Mouse (Mus musculus) stomach, postnatal 0 days (tissue): ENCODE data around the gene Atp8a2. TPM values are rescaled to one million over a fixed set of nuclear protein-coding genes. Genes with fewer than 3 reads are reported as not detected.

Experiments used
- ATAC-seq: fragments of 200-750 bp; cut with Nextera tagmentation; 2 replicates; pipeline ENCODE4 v1.8.0; 2017; ENCODE audit not compliant: low FRiP score, low TSS enrichment
- DNase-seq: peaks from one replicate; pipeline ENCODE4 v3.0.0-alpha.2; 2016; ENCODE audit warnings: low spot score
- H3K27ac ChIP-seq: fragments of 300-500 bp; sonication (generic); replicated peaks from 2 replicates; pipeline ENCODE4 v1.5.1; 2014; ENCODE audit warnings: mild to moderate bottlenecking, control low read depth
- H3K27me3 ChIP-seq: fragments of 300-500 bp; sonication (generic); 2 replicates; pipeline ENCODE4 v1.6.1; 2014; ENCODE audit warnings: low read length; ENCODE audit not compliant: control insufficient read depth, insufficient read depth
- H3K36me3 ChIP-seq: fragments of 300-500 bp; sonication (generic); 2 replicates; pipeline ENCODE4 v1.6.1; 2014; ENCODE audit warnings: low read length, mixed read lengths; ENCODE audit not compliant: control insufficient read depth, insufficient read depth
- H3K4me1 ChIP-seq: fragments of 300-500 bp; sonication (generic); replicated peaks from 2 replicates; pipeline ENCODE4 v1.6.1; 2014; ENCODE audit warnings: antibody characterized with exemption; ENCODE audit not compliant: control insufficient read depth, insufficient read depth
- H3K4me2 ChIP-seq: fragments of 300-500 bp; sonication (generic); replicated peaks from 2 replicates; pipeline ENCODE4 v1.6.1; 2014; ENCODE audit warnings: low read depth, mild to moderate bottlenecking, control low read depth, moderate library complexity
- H3K4me3 ChIP-seq: fragments of 300-500 bp; sonication (generic); 2 replicates; pipeline ENCODE4 v1.5.1; 2014; ENCODE audit warnings: low read depth, low read length, control low read depth
- H3K9ac ChIP-seq: fragments of 300-500 bp; sonication (generic); 2 replicates; pipeline ENCODE4 v1.6.1; 2014; ENCODE audit warnings: mild to moderate bottlenecking, low read length, control low read depth, mixed read lengths
- H3K9me3 ChIP-seq: fragments of 300-500 bp; sonication (generic); 2 replicates; pipeline ENCODE4 v1.6.1; 2016; ENCODE audit warnings: low read length; ENCODE audit not compliant: control insufficient read depth
- CTCF ChIP-seq: IDR thresholded peaks from 2 replicates; pipeline ENCODE4 v1.5.1; 2016; ENCODE audit warnings: antibody characterized with exemption, low read depth, mild to moderate bottlenecking, moderate library complexity
- EP300 ChIP-seq: optimal IDR thresholded peaks from 2 replicates; pipeline ENCODE3; 2016; ENCODE audit warnings: antibody characterized with exemption
- WGBS: fragments of 180-500 bp; shearing (Covaris S2); extraction: QIAGEN DNeasy Blood & Tissue Kit; methylation state at CpG from one replicate; pipeline ENCODE4 v1.1.7; 2014; 5-methylcytosine and 5-hydroxymethylcytosine counted together
- polyA plus RNA-seq: library from polyadenylated mRNA; unstranded; fragments of >200 nt; fragmentation: Nextera tagmentation; extraction: Ambion mirVana; gene quantifications from 2 replicates; pipeline ENCODE4 v1.2.1, GENCODE M21; 2015

Gene Atp8a2
- polyA plus RNA-seq, 1 experiment from 2014 or later: 6.3 TPM

- H3K27ac ChIP-seq: no peak overlapping the region
- H3K9ac ChIP-seq: no peak overlapping the region
- 92% methylated on average over 5 of the region's 5 CpGs for WGBS
- no peak overlapping the region for H3K4me2 ChIP-seq
- no peaks in the 10 kb centered on the region for H3K36me3 ChIP-seq
- no peaks in the 10 kb centered on the region for H3K9me3 ChIP-seq
- TF ChIP-seq CTCF: no peak
- no peak for TF ChIP-seq EP300
- ATAC-seq (no peak), DNase-seq (no peak)
- no peak overlapping the region for H3K4me3 ChIP-seq
- H3K27me3 ChIP-seq: no peaks in the 10 kb centered on the region
- no peaks in the 10 kb centered on the region for H3K4me1 ChIP-seq
These were observed 268.2 kb downstream of the Atp8a2 start for GRCm38 (mm10) chr14:59928781-59929180.

GRCm38 (mm10) chr14:59927804-59928203, 269.2 kb downstream of the Atp8a2 start:
- Histone ChIP-seq H3K27ac (no peak overlapping the region), H3K9me3 (no peaks in the 10 kb centered on the region), H3K4me1 (no peaks in the 10 kb centered on the region), H3K36me3 (no peaks in the 10 kb centered on the region), H3K27me3 (no peaks in the 10 kb centered on the region), H3K9ac (no peak overlapping the region), H3K4me3 (no peak overlapping the region), H3K4me2 (no peak overlapping the region)
- DNase-seq (no peak), ATAC-seq (no peak)
- TF ChIP-seq CTCF (no peak), EP300 (no peak)
- WGBS: 81% methylated on average over 5 of the region's 5 CpGs

GRCm38 (mm10) chr14:59919865-59920264, 277.1 kb downstream of the Atp8a2 start:
- TF ChIP-seq EP300 (no peak), CTCF (no peak)
- Histone ChIP-seq H3K27me3 (no peaks in the 10 kb centered on the region), H3K4me3 (no peak overlapping the region), H3K9me3 (no peaks in the 10 kb centered on the region), H3K9ac (no peak overlapping the region), H3K36me3 (no peaks in the 10 kb centered on the region), H3K27ac (no peak overlapping the region), H3K4me1 (no peaks in the 10 kb centered on the region), H3K4me2 (no peak overlapping the region)
- WGBS: 50% methylated on average over 8 of the region's 8 CpGs
- no peak for DNase-seq
- no peak for ATAC-seq

- Histone ChIP-seq H3K4me3 (no peak overlapping the region), H3K27me3 (no peaks in the 10 kb centered on the region), H3K4me2 (no peak overlapping the region), H3K9me3 (no peaks in the 10 kb centered on the region), H3K4me1 (no peaks in the 10 kb centered on the region), H3K27ac (no peak overlapping the region), H3K9ac (no peak overlapping the region), H3K36me3 (no peaks in the 10 kb centered on the region)
- no peak for DNase-seq
- WGBS: 88% methylated on average over 7 of the region's 7 CpGs
- no peak for ATAC-seq
- TF ChIP-seq EP300: no peak
- TF ChIP-seq CTCF: no peak
These were observed 293.4 kb downstream of the Atp8a2 start for GRCm38 (mm10) chr14:59903484-59904130.

- no peak overlapping the region for H3K4me3 ChIP-seq
- TF ChIP-seq EP300 (no peak), CTCF (no peak)
These were observed 303.0 kb downstream of the Atp8a2 start for GRCm38 (mm10) chr14:59893971-59894370.

GRCm38 (mm10) chr14:59892084-59892483, 304.9 kb downstream of the Atp8a2 start:
- TF ChIP-seq EP300 (no peak), CTCF (no peak)
- Histone ChIP-seq H3K4me3 (no peak overlapping the region), H3K4me1 (peaks cover 5% of the 10 kb centered on the region; the same call in 1 of the 2 replicates), H3K9me3 (no peaks in the 10 kb centered on the region), H3K9ac (no peak overlapping the region), H3K36me3 (no peaks in the 10 kb centered on the region), H3K27me3 (no peaks in the 10 kb centered on the region), H3K27ac (no peak overlapping the region), H3K4me2 (no peak overlapping the region)
- DNase-seq (no peak), ATAC-seq (no peak)
- 83% methylated on average over 8 of the region's 8 CpGs for WGBS

More at GRCm38 (mm10) chr14:59893971-59894370, 303.0 kb downstream of the Atp8a2 start:
- no peak overlapping the region for H3K9ac ChIP-seq
- 0 out of 2 replicates have a peak, but pooled peaks cover 2% of the 10 kb centered on the region for H3K4me1 ChIP-seq
- WGBS: 69% methylated on average over 1 of the region's 1 CpGs
- no peaks in the 10 kb centered on the region for H3K27me3 ChIP-seq
- H3K4me2 ChIP-seq: no peak overlapping the region
- H3K27ac ChIP-seq: no peak overlapping the region
- H3K36me3 ChIP-seq: no peaks in the 10 kb centered on the region
- no peaks in the 10 kb centered on the region for H3K9me3 ChIP-seq
- no peak for ATAC-seq
- no peak for DNase-seq
